Mouse (Mus musculus) embryonic facial prominence, embryonic 13.5 days (tissue): ENCODE measurements around the gene Ntn5. TPM values are rescaled to one million over a fixed set of nuclear protein-coding genes. Genes with fewer than 3 reads are reported as not detected.

ENCODE experiments used
- ATAC-seq: fragments of 200-750 bp; cut with Nextera tagmentation; 2 replicates; pipeline ENCODE4 v1.8.0; 2017; ENCODE audit warnings: low read depth; ENCODE audit not compliant: insufficient number of reproducible peaks, insufficient read depth, low FRiP score, low TSS enrichment
- H3K27ac ChIP-seq: fragments of 300-500 bp; sonication (generic); 2 replicates; pipeline ENCODE4 v1.5.1; 2015; ENCODE audit warnings: moderate library complexity, mild to moderate bottlenecking, inconsistent platforms
- H3K27me3 ChIP-seq: fragments of 300-500 bp; sonication (generic); 2 replicates; pipeline ENCODE4 v1.6.1; 2015; ENCODE audit warnings: mild to moderate bottlenecking, inconsistent platforms
- H3K36me3 ChIP-seq: fragments of 300-500 bp; sonication (generic); 2 replicates; pipeline ENCODE4 v1.6.1; 2015; ENCODE audit warnings: mild to moderate bottlenecking, inconsistent platforms
- H3K4me1 ChIP-seq: fragments of 300-500 bp; sonication (generic); 2 replicates; pipeline ENCODE4 v1.6.1; 2015; ENCODE audit warnings: inconsistent platforms
- H3K4me2 ChIP-seq: fragments of 300-500 bp; sonication (generic); 2 replicates; pipeline ENCODE4 v1.6.1; 2015; ENCODE audit warnings: moderate library complexity, mild to moderate bottlenecking, inconsistent platforms
- H3K4me3 ChIP-seq: fragments of 300-500 bp; sonication (generic); 2 replicates; pipeline ENCODE4 v1.5.1; 2015; ENCODE audit warnings: mild to moderate bottlenecking, inconsistent platforms
- H3K9ac ChIP-seq: fragments of 300-500 bp; sonication (generic); 2 replicates; pipeline ENCODE4 v1.6.1; 2015; ENCODE audit warnings: mild to moderate bottlenecking, inconsistent platforms
- H3K9me3 ChIP-seq: fragments of 300-500 bp; sonication (generic); 2 replicates; pipeline ENCODE4 v1.6.1; 2016; ENCODE audit warnings: inconsistent platforms
- WGBS: fragments of 180-500 bp; shearing (Covaris S2); methylation state at CpG from one replicate; pipeline ENCODE4 v1.1.7; 2015; ENCODE audit warnings: mixed read lengths; 5-methylcytosine and 5-hydroxymethylcytosine counted together
- polyA plus RNA-seq: library from polyadenylated mRNA; unstranded; fragments of >200 nt; fragmentation: Nextera tagmentation; extraction: Ambion mirVana; gene quantifications from 2 replicates; pipeline ENCODE4 v1.2.1, GENCODE M21; 2015

The Ntn5 gene
- polyA plus RNA-seq, 1 experiment from 2014 or later: 5.4 TPM

DNA sequence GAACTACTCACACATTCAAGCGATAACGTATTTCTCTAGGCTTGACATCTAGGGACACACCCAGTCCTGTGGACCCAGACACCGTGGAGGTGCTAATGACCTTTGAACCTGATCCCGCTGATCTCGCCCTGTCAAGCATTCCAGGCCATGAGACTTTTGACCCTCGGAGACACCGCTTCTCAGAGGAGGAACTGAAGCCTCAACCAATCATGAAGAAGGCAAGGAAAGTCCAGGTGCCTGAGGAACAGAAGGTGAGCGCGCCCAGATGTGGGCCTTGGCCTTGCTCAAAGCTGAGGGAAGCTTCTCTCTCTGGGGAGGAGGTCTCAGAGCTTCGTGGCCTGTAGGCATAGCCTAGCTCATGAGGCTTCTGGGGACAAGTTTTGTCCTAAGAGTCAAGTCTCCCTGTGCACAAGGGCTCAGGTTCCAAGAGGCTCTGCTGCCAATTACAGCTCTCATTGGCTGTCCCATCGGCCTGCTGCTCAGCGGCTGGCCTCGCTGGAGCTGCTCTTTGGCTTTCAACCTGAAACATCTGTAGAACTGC is 24.5 kb downstream of the Ntn5 start:
- no peaks in the 10 kb centered on the region for H3K9me3 ChIP-seq
- H3K4me1 ChIP-seq: peaks cover 52% of the 10 kb centered on the region
- H3K4me2 ChIP-seq: peak overlapping the region; percentile 97
- H3K4me3 ChIP-seq: peak overlapping the region; percentile 71; the same call in 1 of the 2 replicates
- H3K9ac ChIP-seq: peak overlapping the region; percentile 52; the same call in 1 of the 2 replicates
- 24% methylated on average over 13 of the region's 13 CpGs for WGBS
- peak overlapping the region; percentile 90 for H3K27ac ChIP-seq
- peaks cover 44% of the 10 kb centered on the region for H3K36me3 ChIP-seq
- no peaks in the 10 kb centered on the region for H3K27me3 ChIP-seq
- no peak for ATAC-seq

DNA sequence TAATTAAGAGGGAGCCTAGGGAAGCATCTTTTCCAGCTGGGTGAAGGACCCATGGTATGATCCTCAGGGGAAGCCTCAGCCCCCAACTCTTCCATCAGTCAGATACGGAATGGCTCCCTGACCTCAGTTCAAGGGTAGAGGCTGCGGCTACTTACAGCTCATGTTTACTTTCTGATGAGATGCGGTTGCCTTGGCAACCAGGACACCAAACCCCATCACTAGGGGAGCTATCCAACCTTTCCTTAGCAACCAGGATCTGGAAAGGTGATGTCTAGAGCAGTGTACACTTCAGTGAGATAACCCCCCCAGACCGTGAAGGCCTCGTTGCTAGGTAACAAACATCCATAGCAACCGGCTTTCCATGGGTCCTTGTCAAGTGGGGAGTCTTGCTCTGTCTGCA is 25.2 kb downstream of the Ntn5 start:
- Histone ChIP-seq H3K4me2 (peak overlapping the region; percentile 97; the same call in 1 of the 2 replicates), H3K4me1 (peaks cover 47% of the 10 kb centered on the region), H3K9ac (0 out of 2 replicates have a peak overlapping the region, but pooled peaks have one; percentile 52), H3K27ac (no peak overlapping the region), H3K9me3 (no peaks in the 10 kb centered on the region), H3K27me3 (no peaks in the 10 kb centered on the region), H3K36me3 (peaks cover 48% of the 10 kb centered on the region), H3K4me3 (no peak overlapping the region)
- 50% methylated on average over 6 of the region's 6 CpGs for WGBS
- no peak for ATAC-seq

DNA sequence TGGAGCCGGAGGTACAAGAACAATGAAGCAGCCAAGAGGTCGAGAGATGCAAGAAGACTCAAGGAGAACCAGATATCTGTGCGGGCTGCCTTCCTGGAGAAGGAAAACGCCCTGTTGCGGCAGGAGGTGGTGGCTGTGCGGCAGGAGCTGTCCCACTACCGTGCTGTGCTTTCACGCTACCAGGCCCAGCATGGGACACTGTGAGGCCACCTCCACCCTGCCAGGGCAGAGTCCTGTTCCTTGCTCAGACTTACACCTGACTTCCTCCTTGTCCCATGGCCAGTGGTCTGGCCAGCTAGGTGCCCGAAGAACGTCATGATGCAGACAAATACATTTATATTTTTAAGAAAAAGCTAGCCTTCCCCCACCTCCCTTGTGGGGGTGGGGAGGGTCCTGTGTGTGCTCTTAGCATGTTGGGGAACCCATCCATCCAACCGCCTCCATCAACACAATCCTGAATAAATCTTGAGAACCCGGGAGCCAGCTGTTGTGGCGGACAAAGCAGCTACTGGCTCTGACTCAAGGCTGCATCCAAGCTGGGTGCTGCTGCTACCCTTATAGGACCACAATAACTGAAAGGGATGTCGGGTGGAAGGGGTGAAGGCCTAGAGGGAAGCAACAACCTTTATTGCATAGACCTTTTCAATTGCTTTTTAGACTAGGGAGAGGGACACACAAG is 26.0 kb downstream of the Ntn5 start:
- H3K9ac ChIP-seq: 0 out of 2 replicates have a peak overlapping the region, but pooled peaks have one; percentile 52
- 74% methylated on average over 14 of the region's 14 CpGs for WGBS
- no peaks in the 10 kb centered on the region for H3K27me3 ChIP-seq
- H3K4me2 ChIP-seq: no peak overlapping the region
- H3K36me3 ChIP-seq: peaks cover 48% of the 10 kb centered on the region
- no peak overlapping the region for H3K4me3 ChIP-seq
- no peak for ATAC-seq
- H3K4me1 ChIP-seq: peaks cover 52% of the 10 kb centered on the region
- peak overlapping the region; percentile 39; the same call in 1 of the 2 replicates for H3K27ac ChIP-seq
- no peaks in the 10 kb centered on the region for H3K9me3 ChIP-seq

DNA sequence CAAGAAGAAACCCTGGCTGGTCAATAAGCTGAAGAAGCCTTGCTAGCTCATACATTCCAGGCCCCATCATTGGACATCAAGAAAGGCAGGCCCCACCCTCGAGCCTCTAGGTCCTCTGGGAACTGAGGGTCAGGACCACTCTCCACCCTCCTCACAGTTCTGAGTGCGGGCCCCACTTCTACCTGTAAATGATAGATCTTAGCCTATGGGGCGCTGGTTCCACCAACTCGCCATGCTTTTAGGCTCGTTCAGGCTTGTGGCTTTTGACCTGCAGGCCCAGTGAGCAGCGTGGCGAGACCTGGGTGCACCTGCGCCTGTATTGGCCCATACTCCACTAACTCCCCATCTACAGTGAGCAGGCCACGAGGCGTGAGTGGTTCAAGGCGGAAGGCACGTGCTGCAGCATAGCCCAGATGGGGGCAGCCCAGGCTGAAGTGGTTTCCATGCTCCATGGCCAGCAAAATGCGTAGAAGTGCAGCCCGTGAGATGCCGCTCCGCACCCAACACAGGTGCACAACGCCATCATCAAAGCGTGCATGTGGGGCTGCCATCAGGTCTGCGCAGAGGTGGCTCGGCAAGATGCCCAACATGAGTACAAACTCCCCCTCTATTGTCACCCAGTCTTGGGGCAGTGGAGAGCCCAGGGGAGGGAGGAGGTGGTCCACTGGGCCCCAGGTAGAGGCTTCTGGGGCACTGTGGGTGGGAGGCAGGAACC is 26.8 kb downstream of the Ntn5 start:
- no peak overlapping the region for H3K9ac ChIP-seq
- H3K4me1 ChIP-seq: peaks cover 52% of the 10 kb centered on the region
- no peak overlapping the region for H3K27ac ChIP-seq
- H3K4me3 ChIP-seq: no peak overlapping the region
- WGBS: 90% methylated on average over 20 of the region's 20 CpGs
- ATAC-seq: no peak
- no peaks in the 10 kb centered on the region for H3K9me3 ChIP-seq
- no peak overlapping the region for H3K4me2 ChIP-seq
- H3K36me3 ChIP-seq: peaks cover 48% of the 10 kb centered on the region
- H3K27me3 ChIP-seq: no peaks in the 10 kb centered on the region

DNA sequence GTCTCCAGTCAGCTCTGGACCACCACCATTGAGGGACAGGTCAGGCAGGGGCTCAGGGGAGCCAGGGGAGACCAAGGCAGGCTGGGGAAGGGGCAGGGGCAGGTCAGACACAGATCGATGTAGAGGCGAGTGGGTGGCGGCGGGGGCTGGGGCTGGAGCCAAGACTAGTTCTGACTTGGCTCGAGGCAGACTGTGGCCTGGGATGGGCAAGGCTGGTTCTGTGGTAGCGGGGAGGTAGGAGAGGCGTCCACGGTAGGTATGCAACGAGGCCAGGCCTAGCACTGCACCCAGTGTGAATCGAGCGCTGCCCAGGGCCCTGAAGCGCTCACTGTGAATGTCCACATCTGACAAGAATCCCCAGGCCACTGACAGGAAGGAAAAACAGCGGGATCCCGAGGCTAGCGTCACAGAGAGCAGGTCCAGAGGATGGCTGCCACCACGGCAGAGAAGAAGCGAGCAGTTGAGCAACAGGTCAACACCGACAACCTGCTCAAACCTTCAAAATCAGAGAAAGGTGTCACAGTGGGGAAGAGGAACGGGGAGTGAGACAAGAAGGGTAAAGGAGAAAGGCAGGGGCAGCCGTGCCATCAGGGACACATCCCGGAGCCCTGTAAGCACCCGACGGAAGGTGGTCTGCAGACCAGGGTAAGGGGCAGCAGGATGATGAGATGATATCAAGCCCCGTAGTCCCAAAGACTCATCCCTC is 27.6 kb downstream of the Ntn5 start:
- no peaks in the 10 kb centered on the region for H3K9me3 ChIP-seq
- whole genome bisulfite sequencing: 90% methylated on average over 24 of the region's 24 CpGs
- no peak overlapping the region for H3K4me3 ChIP-seq
- no peak overlapping the region for H3K9ac ChIP-seq
- ATAC-seq: no peak
- H3K4me1 ChIP-seq: peaks cover 52% of the 10 kb centered on the region
- no peak overlapping the region for H3K27ac ChIP-seq
- H3K4me2 ChIP-seq: no peak overlapping the region
- no peaks in the 10 kb centered on the region for H3K27me3 ChIP-seq
- H3K36me3 ChIP-seq: peaks cover 48% of the 10 kb centered on the region

DNA sequence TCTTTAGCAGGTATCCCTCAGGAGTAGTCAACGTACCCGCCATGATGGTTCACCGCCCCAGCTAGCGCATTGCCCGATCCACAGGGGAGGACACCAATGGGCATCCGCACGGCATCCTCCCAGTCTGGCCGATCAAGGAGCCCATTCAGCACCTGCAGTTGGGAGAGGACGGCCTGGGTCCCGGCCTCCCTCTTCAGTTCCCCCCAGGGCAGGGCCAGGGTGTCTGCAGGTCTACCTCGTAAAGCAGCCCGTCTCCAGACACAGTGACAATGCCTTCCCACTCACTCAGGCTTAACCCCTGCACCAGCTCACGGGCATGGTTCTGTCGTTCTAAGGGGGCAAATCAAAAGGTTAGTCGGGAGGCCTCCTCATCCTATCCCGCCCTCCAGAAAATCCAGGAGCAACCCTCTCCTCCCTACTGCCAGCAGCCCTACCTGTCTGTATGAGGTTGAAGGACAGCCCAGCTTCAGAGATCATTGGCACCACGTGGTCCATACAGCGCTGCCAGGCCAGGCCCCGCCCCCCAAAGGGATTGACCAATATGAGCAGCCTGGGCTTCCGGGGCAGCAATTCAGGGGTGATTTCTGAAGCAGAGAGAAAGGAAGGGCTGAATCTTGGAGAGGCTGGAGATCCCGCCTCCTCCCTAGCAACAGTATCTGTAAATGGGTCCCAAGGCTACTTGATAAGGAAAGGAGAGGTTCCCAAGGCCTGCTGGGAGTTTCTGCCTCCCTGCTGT is 28.4 kb downstream of the Ntn5 start:
- no peaks in the 10 kb centered on the region for H3K27me3 ChIP-seq
- H3K9ac ChIP-seq: no peak overlapping the region
- no peak for ATAC-seq
- H3K4me3 ChIP-seq: no peak overlapping the region
- H3K4me2 ChIP-seq: no peak overlapping the region
- H3K9me3 ChIP-seq: no peaks in the 10 kb centered on the region
- peaks cover 54% of the 10 kb centered on the region for H3K4me1 ChIP-seq
- 90% methylated on average over 21 of the region's 21 CpGs for WGBS
- H3K36me3 ChIP-seq: peaks cover 48% of the 10 kb centered on the region
- no peak overlapping the region for H3K27ac ChIP-seq

DNA sequence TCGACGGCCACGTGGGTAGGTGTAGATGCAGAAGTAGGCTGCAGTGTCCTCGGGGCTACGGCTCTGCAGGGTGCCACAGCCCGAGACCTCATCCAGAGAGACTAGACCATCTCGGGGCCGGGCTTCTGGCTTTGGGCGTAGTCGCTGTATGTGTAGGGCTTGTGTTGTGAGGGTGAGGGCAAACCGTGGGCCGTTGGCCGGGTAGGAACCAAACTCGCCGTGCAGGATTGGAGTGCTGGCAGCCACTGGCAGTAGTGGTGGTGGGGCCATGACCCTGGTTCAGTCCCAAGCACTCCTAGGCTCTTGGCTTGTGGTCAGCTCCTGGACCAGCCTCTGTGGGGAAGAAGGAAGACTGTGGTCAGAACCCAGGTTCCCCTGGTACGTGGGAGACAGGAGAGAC is 29.6 kb downstream of the Ntn5 start:
- peaks cover 42% of the 10 kb centered on the region for H3K4me1 ChIP-seq
- ATAC-seq: no peak
- H3K9ac ChIP-seq: no peak overlapping the region
- no peak overlapping the region for H3K4me3 ChIP-seq
- H3K4me2 ChIP-seq: no peak overlapping the region
- no peaks in the 10 kb centered on the region for H3K9me3 ChIP-seq
- H3K27me3 ChIP-seq: no peaks in the 10 kb centered on the region
- peaks cover 48% of the 10 kb centered on the region for H3K36me3 ChIP-seq
- no peak overlapping the region for H3K27ac ChIP-seq
- WGBS: 93% methylated on average over 16 of the region's 16 CpGs

DNA sequence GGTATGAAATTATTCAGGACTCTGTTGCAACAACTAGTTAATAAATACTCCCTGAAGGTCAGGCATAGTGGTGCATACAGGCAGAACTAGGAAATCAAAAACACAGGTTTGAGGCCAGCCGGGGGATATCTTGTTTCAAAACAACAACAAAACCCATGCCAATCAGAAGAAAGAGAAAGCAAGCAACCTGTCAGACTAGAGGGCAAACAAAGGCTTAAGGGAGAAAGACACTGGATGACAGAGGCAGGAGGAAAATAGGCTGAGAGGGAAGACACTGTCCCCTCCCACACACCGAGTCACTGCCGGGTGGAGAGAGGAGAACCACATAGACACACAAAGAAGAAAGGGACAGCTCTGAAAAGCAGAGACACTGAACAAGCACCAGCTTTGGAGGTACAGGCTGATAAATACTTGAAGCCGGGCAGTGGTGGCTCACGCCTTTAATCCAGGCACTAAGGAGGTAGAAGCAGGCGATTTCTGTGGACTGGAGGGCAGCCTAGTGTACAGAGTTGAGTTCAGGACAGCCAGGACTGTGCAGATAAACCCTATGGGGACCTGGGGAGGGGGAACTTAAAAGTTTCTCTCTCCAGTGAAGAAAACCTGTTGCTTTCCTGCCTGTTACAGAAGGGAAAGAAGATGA is 30.2 kb downstream of the Ntn5 start:
- Histone ChIP-seq H3K9ac (peak overlapping the region; percentile 74), H3K36me3 (peaks cover 47% of the 10 kb centered on the region), H3K4me3 (peak overlapping the region; percentile 83), H3K9me3 (no peaks in the 10 kb centered on the region), H3K4me1 (peaks cover 40% of the 10 kb centered on the region), H3K27ac (peak overlapping the region; percentile 29), H3K4me2 (peak overlapping the region; percentile 93), H3K27me3 (no peaks in the 10 kb centered on the region)
- WGBS: 73% methylated on average over 6 of the region's 6 CpGs
- ATAC-seq: no peak

DNA sequence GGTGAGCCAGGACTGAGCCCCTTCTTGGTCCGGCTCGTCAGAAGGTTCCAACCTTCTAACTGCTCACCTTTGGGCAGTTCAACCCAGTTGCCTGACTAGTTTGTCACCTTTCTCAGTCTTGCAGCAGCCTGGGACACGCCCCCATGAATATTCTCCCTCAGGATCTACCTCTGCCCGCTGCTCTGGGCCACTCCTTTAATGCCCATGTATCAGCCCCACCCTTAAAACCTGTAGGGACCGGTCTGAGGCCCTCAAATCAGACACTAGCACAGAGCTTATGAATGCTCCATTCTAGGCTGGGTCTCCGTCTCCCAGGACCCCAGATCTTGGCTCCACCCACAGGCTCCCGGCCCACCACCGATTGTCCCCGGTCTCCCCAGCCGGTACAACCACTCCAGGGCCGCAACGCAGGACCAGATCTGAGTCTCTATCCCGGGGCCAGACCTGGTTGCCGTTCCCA is 30.8 kb downstream of the Ntn5 start:
- H3K36me3 ChIP-seq: peaks cover 47% of the 10 kb centered on the region
- H3K9ac ChIP-seq: peak overlapping the region; percentile 74
- peak; percentile 50 for ATAC-seq
- WGBS: 4% methylated on average over 14 of the region's 14 CpGs
- H3K9me3 ChIP-seq: no peaks in the 10 kb centered on the region
- H3K27me3 ChIP-seq: no peaks in the 10 kb centered on the region
- peaks cover 40% of the 10 kb centered on the region for H3K4me1 ChIP-seq
- H3K4me3 ChIP-seq: peak overlapping the region; percentile 83
- H3K27ac ChIP-seq: peak overlapping the region; percentile 29
- peak overlapping the region; percentile 93 for H3K4me2 ChIP-seq

DNA sequence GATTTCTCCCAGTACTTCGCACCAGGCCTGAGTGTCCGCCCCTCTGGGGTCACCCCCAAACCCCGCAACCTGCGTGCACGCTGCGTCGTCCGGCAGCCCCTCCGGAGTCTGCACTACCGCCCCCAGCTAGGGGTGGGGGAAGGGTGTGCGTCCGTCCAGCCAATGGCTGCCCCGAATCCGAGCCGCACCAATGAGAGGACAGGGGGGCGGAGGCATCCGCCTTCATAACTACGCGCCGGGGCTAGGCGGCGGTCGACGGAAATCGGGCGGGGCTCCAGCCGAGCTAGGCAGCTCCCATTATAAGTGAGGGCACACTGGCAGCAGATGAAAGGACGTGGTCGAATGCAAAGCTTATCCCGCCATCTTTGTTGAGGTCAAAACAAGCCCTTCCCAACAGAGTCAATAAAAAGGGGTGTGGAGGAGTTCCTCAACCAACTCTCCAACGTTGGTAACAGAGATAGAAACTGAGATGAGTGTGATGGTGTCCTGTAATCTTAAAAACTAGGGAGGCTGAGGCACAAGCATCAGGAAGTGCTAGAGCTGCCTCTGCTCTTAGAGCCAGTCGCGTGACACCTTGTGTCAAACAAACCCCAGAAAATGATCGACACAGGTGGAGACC is 31.4 kb downstream of the Ntn5 start, which contains the start of gene Rpl18:
Gene Rpl18 (plus strand): TSS at position 368 of the 619 bp plus-strand sequence.
- ATAC-seq: peak; percentile 89
- H3K4me2 ChIP-seq: peak within 1 kb of the TSS; percentile 93
- peak within 1 kb of the TSS; percentile 74 for H3K27ac ChIP-seq
- H3K36me3 ChIP-seq: peaks cover 47% of the 10 kb centered on the region
- H3K9me3 ChIP-seq: no peaks in the 10 kb centered on the region
- H3K9ac ChIP-seq: peak within 1 kb of the TSS; percentile 74
- H3K4me1 ChIP-seq: peaks cover 45% of the 10 kb centered on the region
- H3K4me3 ChIP-seq: peak within 1 kb of the TSS; percentile 83
- 8% methylated on average over 34 of the region's 34 CpGs for WGBS
- no peaks in the 10 kb centered on the region for H3K27me3 ChIP-seq
